Mouse (Mus musculus): ENCODE results near the gene Rsph3a.

GRCm38 (mm10) chr17:7899233-7899632, 46.2 kb upstream of the Rsph3a start:
- TF ChIP-seq POLR2A (IDR thresholded peaks at IDR 0.05; ENCODE audit: low read depth, low read length) (no peak), MAFK (IDR thresholded peaks at IDR 0.05; ENCODE audit: insufficient replicate concordance, low read length) (no peak), CTCF (conservative IDR thresholded peaks at IDR 0.05 in 1 of 2, IDR thresholded peaks at IDR 0.05 in 1 of 2; ENCODE audit: low read depth in 2 of 2, low read length in 2 of 2) (no peak), MEF2A (IDR thresholded peaks at IDR 0.05; ENCODE audit: borderline replicate concordance, low read depth, low read length) (no peak), MAZ (IDR thresholded peaks at IDR 0.05; ENCODE audit: low read depth, low read length) (no peak), MYC (IDR thresholded peaks at IDR 0.05; ENCODE audit: low read depth, low read length) (no peak), GABPA (IDR thresholded peaks at IDR 0.05; ENCODE audit: insufficient replicate concordance, low read depth, low read length) (no peak), PAX5 (IDR thresholded peaks at IDR 0.05; ENCODE audit: low read length) (no peak), ZMIZ1 (IDR thresholded peaks at IDR 0.05; ENCODE audit: low read depth, low read length) (no peak), POLR2AphosphoS2 (IDR thresholded peaks at IDR 0.05; ENCODE audit: low read depth, low read length) (no peak), E2F4 (IDR thresholded peaks at IDR 0.05; ENCODE audit: insufficient replicate concordance, low read depth, low read length) (no peak), NELFE (IDR thresholded peaks at IDR 0.05; ENCODE audit: low read depth, low read length) (no peak), BHLHE40 (IDR thresholded peaks at IDR 0.05; ENCODE audit: low read depth, low read length) (no peak), RAD21 (IDR thresholded peaks at IDR 0.05; ENCODE audit: low read depth, low read length) (no peak)

Measured in CH12.LX (cell line).